Mouse (Mus musculus): ENCODE measurements around the gene Ablim1. TPM values are rescaled to one million over a fixed set of nuclear protein-coding genes. Genes with fewer than 3 reads are reported as not detected.

Ablim1 gene
- polyA plus RNA-seq, 1 experiment from 2014 or later, result 38.5 TPM

GRCm38 (mm10) chr19:56994653-56995052, 320.1 kb downstream of the Ablim1 start:
- WGBS, result 70% methylated on average over 4 of the region's 4 CpGs
- ATAC-seq (ENCODE audit: extremely low read depth, insufficient number of reproducible peaks, low FRiP score, low TSS enrichment), result no peak
- Histone ChIP-seq H3K27ac (replicated peaks) (no peak overlapping the region), H3K4me1 (peaks cover 40% of the 10 kb centered on the region), H3K4me2 (no peak overlapping the region), H3K9me3 (no peaks in the 10 kb centered on the region), H3K4me3 (no peak overlapping the region), H3K27me3 (replicated peaks) (no peaks in the 10 kb centered on the region), H3K9ac (no peak overlapping the region), H3K36me3 (no peaks in the 10 kb centered on the region)

- H3K27ac ChIP-seq (replicated peaks), result no peak overlapping the region
- WGBS, result 63% methylated on average over 4 of the region's 4 CpGs
Observed at GRCm38 (mm10) chr19:56993763-56994162, 321.0 kb downstream of the Ablim1 start.

DNA sequence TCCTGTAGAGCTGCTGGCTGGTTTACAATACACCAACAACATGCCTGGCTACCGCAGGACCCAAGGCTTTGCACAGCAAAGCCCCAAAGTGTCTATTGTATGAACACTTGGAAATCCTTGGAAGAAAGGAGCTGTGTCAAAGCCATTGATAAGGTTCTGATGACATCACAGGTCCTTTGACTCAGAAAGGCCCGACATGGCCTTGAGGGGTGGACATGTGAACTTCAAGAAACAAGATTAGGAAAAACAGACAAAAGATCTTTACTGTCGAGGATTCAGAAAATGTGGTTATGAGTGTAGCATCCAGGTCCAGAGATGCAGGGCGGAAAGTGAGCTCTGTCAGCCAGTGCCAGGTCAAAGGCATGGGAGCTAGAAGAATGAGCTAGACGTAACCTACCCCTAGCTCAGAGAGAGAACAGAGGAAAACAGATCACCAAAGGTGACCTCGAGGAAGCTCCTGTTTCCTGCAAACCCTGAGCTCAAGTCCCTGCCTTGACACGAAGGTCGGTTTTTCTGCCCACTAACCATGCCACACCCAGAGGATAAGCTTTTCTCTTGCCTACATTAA, 321.7 kb downstream of the Ablim1 start:
- H3K36me3 ChIP-seq, result no peaks in the 10 kb centered on the region
- 58% methylated on average over 8 of the region's 8 CpGs for WGBS
- no peaks in the 10 kb centered on the region for H3K9me3 ChIP-seq
- no peaks in the 10 kb centered on the region for H3K27me3 ChIP-seq (replicated peaks)
- H3K9ac ChIP-seq, result no peak overlapping the region
- no peak for ATAC-seq (ENCODE audit: extremely low read depth, insufficient number of reproducible peaks, low FRiP score, low TSS enrichment)
- no peak overlapping the region for H3K27ac ChIP-seq (replicated peaks)
- H3K4me1 ChIP-seq, result peaks cover 54% of the 10 kb centered on the region
- no peak overlapping the region for H3K4me3 ChIP-seq
- no peak overlapping the region for H3K4me2 ChIP-seq

More at GRCm38 (mm10) chr19:56993763-56994162, 321.0 kb downstream of the Ablim1 start:
- Histone ChIP-seq H3K27me3 (replicated peaks) (no peaks in the 10 kb centered on the region), H3K9me3 (no peaks in the 10 kb centered on the region), H3K9ac (no peak overlapping the region), H3K4me1 (peaks cover 49% of the 10 kb centered on the region), H3K4me2 (no peak overlapping the region), H3K36me3 (no peaks in the 10 kb centered on the region), H3K4me3 (no peak overlapping the region)
- no peak for ATAC-seq (ENCODE audit: extremely low read depth, insufficient number of reproducible peaks, low FRiP score, low TSS enrichment)

DNA sequence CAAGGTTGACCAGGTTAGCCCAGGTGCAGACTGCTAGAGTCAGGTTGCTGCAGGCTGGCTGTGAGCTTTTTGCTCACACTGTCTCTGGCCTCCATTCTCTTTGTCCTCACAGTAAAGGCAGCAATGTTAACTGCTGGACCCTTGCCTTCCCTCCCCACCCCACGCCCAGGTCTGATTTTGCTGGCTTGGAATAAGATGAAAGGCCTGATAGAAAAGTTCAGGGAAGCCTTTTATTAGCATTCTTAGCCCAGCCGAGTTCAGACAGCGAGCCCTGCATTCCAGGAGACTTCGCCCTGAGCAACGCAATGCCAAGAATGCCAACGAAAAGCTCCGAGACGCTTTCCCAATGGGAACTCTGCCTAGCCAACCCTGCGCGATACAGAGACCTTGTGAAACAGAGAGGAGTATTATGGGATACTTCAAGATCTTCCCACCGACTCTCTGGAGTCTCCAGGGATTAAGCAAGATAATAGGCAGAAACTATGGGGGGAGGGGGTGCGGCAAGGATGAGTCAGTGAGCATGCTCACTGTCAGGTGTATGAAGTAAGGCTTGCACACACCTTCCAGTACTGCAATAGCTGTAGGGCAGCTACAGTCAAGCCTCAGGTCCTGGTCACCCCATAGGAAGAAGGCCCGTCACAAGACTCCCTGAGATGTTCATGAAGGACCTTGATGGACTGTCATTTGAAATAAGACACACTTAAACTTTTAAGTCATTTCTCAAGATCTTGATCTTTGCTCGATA, 324.2 kb downstream of the Ablim1 start:
- Histone ChIP-seq H3K4me2 (peak overlapping the region; percentile 38), H3K9ac (0 out of 2 replicates have a peak overlapping the region, but pooled peaks have one; percentile 9), H3K4me1 (peaks cover 54% of the 10 kb centered on the region), H3K36me3 (no peaks in the 10 kb centered on the region), H3K4me3 (no peak overlapping the region), H3K27ac (replicated peaks) (peak overlapping the region; percentile 53), H3K27me3 (replicated peaks) (no peaks in the 10 kb centered on the region), H3K9me3 (no peaks in the 10 kb centered on the region)
- 0 out of 2 replicates have a peak, but pooled peaks have one; percentile 18 for ATAC-seq (ENCODE audit: extremely low read depth, insufficient number of reproducible peaks, low FRiP score, low TSS enrichment)
- WGBS, result 35% methylated on average over 14 of the region's 14 CpGs

GRCm38 (mm10) chr19:56989171-56989570, 325.5 kb downstream of the Ablim1 start:
- Histone ChIP-seq H3K9ac (no peak overlapping the region), H3K9me3 (no peaks in the 10 kb centered on the region), H3K36me3 (no peaks in the 10 kb centered on the region), H3K4me1 (peaks cover 54% of the 10 kb centered on the region), H3K27ac (replicated peaks) (no peak overlapping the region), H3K4me3 (no peak overlapping the region), H3K27me3 (replicated peaks) (no peaks in the 10 kb centered on the region), H3K4me2 (no peak overlapping the region)
- ATAC-seq (ENCODE audit: extremely low read depth, insufficient number of reproducible peaks, low FRiP score, low TSS enrichment), result no peak
- WGBS, result 83% methylated on average over 8 of the region's 8 CpGs

DNA sequence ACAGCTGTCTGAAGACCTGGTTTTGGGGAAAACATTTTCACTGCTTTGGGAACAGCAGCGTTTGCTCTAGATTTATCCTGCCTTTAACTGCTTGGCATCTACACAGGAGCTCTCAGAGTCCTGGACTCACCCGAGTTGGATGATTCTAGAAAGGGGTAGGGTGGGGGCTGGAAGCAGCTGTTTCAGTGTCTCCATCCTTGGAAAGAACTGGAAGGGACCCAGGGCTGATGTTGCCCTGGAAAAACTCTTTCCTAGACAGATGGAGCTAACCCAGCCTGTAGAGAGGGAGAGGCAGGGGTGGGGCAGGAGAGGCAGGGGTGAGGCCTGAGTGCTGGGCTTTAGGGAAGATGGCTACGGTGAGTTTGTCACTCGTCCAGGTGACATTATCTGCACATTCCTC, 330.5 kb downstream of the Ablim1 start:
- Histone ChIP-seq H3K9me3 (no peaks in the 10 kb centered on the region), H3K9ac (peak overlapping the region; percentile 40; the same call in 1 of the 2 replicates), H3K4me2 (no peak overlapping the region), H3K4me1 (peaks cover 57% of the 10 kb centered on the region), H3K4me3 (no peak overlapping the region), H3K27ac (replicated peaks) (peak overlapping the region; percentile 39), H3K36me3 (no peaks in the 10 kb centered on the region), H3K27me3 (replicated peaks) (no peaks in the 10 kb centered on the region)
- WGBS, result 45% methylated on average over 4 of the region's 4 CpGs
- no peak for ATAC-seq (ENCODE audit: extremely low read depth, insufficient number of reproducible peaks, low FRiP score, low TSS enrichment)

GRCm38 (mm10) chr19:56983757-56984156, 331.0 kb downstream of the Ablim1 start:
- 40% methylated on average over 10 of the region's 10 CpGs for WGBS
- H3K9me3 ChIP-seq, result no peaks in the 10 kb centered on the region

More at GRCm38 (mm10) chr19:56983757-56984156, 331.0 kb downstream of the Ablim1 start:
- ATAC-seq (ENCODE audit: extremely low read depth, insufficient number of reproducible peaks, low FRiP score, low TSS enrichment), result no peak
- Histone ChIP-seq H3K4me2 (no peak overlapping the region), H3K27ac (replicated peaks) (peak overlapping the region; percentile 39), H3K27me3 (replicated peaks) (no peaks in the 10 kb centered on the region), H3K9ac (peak overlapping the region; percentile 40; the same call in 1 of the 2 replicates), H3K4me3 (no peak overlapping the region), H3K4me1 (peaks cover 52% of the 10 kb centered on the region), H3K36me3 (no peaks in the 10 kb centered on the region)

Other genes with a start within 250 kb of the Ablim1 start
- gene Fam160b1, start 45.8 kb upstream of the Ablim1 start, polyA plus RNA-seq (2015; fragmentation: Nextera tagmentation; extraction: Ambion mirVana), result 9.9 and 10.3 TPM in 2 replicates
- gene Trub1, start 138.0 kb upstream of the Ablim1 start, polyA plus RNA-seq (2015; fragmentation: Nextera tagmentation; extraction: Ambion mirVana), result 11.0 and 12.4 TPM in 2 replicates

Measured in heart, embryonic 13.5 days (tissue).